Mouse (Mus musculus): Measurements from ENCODE around the gene Adam11.

Gene Adam11

GRCm38 (mm10) chr11:102753591-102754324, 7.5 kb upstream of the Adam11 start:
- in situ Hi-C loops (cut with MboI, MseI), result no loop called here

DNA sequence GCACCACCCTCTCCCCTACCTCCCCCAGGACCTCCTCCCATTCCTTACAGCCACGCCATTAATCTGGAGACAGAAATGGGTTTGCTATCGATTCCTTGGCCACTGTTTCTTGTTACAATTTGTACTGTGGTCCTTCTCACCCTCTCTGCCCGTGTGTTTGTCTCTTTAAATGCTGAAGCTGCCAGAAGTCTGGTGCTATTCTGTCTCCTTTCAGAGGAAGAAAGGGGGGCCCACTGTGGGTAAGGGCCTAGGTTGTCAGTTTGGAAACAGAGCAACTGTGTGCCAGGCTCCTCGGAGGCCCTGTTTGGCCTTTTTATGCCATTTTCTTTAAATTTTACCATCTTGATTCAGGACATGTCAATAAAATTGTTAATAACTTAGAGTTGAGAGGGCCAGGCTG, 6.8 kb upstream of the Adam11 start:
- in situ Hi-C loops (cut with MboI, MseI), result no loop called here

DNA sequence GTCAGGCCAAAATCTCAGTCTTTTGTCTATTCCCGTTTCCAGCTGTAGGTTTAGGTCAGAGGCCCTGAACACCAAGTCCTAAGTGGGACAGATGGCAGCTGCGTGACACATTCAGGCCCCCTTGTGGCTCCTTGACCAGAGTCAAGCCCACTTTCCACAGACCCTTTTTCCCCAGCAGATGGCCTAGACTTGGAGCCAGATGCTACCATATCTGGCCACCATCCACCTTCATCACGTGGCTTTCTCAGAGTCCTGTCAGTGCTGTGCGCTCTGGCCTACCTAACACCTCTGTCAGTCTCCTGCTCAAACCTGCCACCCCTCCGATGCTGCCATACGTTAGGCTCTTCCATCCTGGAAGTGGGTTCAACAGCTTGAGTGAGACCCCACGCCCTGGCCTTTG, 5.8 kb upstream of the Adam11 start:
- in situ Hi-C loops (cut with MboI, MseI), result no loop called here

GRCm38 (mm10) chr11:102758977-102759376, 2.3 kb upstream of the Adam11 start:
- in situ Hi-C loops (cut with MboI, MseI), result no loop called here

DNA sequence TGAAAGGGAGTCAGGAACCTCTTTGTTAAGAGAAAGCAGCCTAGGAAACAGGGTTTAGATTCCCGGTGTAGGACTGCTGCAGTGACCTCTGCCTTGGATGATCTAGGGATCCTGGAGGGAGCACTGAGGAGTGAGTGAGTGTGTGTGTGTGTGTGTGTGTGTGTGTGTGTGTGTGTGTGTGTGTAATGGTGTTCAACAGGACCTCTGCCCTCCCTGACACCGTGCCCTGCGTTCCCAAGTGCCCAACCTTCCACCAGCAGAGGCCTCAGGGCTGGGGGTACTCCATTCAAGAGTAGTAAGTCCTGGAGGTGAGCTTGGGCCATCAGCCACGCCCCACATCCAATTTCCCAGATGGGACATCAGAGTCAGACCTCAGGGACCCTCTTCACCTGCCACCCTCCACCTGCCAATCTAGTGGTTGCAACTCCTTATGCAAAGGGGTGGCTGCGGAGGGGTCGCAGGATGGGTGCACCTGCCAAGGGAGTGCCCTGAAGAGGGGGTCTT, 382 bp upstream of the Adam11 start:
- in situ Hi-C loops (cut with MboI, MseI), result no loop called here

GRCm38 (mm10) chr11:102762248-102762647, 1.0 kb downstream of the Adam11 start:
- in situ Hi-C loops (cut with MboI, MseI), result no loop called here

DNA sequence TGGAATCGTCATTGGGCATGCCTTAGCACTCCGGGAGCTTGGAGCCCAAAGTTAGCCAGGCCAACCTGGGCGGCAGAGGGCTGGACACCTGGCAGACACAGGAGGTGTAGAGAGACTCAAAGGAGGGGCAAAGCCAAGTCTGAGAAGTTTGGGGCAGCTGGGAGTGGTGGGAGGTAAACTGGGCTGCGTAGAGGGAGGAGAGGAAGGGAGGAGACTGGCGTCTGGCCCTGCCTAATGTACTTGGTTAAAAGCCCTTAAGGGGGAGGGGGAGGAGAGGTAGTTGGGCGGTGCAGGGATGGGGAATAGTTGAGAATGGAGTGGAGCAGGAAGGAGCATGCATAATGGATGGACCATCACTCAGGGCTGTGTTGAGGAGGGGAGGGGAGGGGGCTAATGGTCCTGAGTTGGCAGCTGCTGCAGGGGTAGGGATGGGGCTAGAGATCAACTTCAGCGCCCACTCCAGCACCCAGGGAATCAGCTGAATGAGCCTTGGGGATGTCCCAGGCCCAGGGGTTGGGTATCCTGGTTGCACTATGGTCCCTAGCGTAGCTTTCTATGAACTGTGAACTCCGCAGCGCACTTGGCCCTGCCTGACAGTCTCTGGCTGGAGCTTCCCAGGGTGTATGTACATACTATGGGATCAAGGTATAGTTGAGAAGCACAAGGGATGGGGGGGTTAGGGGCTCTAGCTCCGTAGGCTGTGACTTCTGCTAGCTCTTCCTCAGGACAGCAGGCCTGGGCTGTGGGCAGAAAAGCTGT, 1.9 kb downstream of the Adam11 start:
- in situ Hi-C loops (cut with MboI, MseI), result no loop called here

GRCm38 (mm10) chr11:102765416-102765815, 4.2 kb downstream of the Adam11 start:
- in situ Hi-C loops (cut with MboI, MseI), result no loop called here

DNA sequence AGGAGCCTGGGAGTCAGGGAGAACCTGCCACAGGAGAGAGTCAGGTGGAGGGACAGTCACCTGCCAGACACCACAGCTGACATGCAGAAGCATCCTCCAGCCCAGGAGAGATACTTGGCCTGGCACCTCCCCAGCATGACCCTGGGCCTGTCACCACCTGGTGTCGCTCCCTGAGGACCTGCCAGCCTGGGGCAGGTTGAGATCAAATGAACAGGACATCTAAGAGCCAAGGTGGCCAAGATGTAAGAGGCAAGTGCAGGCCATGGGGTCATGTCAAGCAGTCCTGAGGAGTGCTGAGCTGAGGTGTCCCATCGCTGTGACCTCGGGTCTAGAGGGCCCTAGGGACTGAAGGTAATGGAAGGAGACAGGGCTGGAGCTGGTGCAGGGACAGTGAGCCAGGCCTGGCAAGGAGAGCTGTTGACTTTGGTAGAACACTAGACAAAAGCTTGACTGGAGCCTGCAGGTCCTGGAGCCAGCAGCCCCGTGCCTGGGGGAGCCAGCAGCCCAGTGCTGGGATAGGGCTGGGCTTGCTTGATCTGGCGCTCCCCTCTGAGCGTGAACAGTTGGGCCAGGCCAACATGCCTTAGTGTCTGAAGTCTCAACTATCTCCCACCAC, 5.9 kb downstream of the Adam11 start:
- in situ Hi-C loops (cut with MboI, MseI), result no loop called here

DNA sequence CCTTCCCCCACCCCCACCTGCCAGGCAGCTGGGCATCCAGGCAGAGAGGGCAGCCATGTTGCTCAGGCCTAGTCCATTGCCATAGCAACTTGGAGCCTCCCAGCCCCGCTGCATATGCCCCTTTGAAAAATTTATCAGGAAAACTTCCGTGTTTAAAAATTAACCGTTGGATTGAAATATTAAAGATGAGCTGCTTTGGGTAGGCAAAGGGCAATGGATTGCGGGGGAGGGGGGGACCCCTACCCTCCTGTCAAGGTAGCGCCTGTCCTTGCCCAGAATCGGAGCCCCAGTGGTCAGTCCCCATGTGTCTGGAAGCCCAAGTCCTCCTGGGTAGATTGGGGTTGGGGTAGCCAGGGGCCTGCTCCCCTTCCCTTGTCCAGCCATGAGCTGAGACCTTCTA, 7.9 kb downstream of the Adam11 start:
- in situ Hi-C loops (cut with MboI, MseI), result no loop called here

GRCm38 (mm10) chr11:102769993-102770661, 8.9 kb downstream of the Adam11 start:
- in situ Hi-C loops (cut with MboI, MseI), result no loop called here

- in situ Hi-C loops (cut with MboI, MseI), result no loop called here
Measured at GRCm38 (mm10) chr11:102770662-102771435, 9.6 kb downstream of the Adam11 start.

- in situ Hi-C loops (cut with MboI, MseI), result no loop called here
Measured at GRCm38 (mm10) chr11:102771916-102772714, 10.9 kb downstream of the Adam11 start.

GRCm38 (mm10) chr11:102772771-102773700, 11.8 kb downstream of the Adam11 start:
- in situ Hi-C loops (cut with MboI, MseI), result no loop called here

DNA sequence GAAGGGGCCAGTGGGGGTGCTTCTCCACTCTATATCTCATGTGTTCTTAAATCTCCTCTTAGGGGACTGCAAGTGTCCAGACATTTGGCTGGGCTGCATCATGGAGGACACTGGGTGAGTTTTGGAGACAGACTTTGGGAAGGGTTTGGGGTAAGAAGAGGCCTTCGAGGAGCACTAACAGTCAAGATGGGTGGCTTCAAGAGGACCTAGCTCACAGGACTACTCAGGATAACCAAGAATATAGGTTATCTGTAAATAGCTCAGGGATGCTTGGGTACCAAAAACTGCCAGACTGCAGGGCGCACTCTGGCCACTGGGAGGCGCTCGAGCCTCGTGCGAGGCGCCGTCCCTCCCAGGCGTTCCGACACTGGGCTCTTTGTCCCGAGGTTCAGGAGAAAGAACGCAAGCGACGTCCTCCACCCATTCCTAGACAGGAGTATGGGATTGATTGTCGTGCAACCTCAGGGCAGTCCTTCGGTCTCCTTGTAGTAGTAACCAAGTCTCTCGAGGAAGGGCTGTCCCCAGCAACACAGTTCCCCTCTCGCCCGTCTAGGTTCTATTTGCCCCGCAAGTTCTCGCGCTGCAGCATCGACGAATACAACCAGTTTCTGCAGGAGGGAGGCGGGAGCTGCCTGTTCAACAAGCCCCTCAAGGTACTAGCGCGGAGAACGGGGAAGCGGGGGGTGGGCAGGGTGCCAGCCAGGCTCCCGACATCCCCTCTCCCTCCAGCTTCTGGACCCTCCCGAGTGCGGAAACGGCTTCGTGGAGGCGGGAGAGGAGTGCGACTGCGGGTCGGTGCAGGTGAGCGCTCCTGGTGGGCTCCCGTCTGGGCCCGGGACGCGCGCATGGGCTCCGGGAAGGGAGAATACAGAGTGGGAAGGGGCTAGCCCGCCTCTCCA, 12.7 kb downstream of the Adam11 start:
- in situ Hi-C loops (cut with MboI, MseI), result no loop called here

DNA sequence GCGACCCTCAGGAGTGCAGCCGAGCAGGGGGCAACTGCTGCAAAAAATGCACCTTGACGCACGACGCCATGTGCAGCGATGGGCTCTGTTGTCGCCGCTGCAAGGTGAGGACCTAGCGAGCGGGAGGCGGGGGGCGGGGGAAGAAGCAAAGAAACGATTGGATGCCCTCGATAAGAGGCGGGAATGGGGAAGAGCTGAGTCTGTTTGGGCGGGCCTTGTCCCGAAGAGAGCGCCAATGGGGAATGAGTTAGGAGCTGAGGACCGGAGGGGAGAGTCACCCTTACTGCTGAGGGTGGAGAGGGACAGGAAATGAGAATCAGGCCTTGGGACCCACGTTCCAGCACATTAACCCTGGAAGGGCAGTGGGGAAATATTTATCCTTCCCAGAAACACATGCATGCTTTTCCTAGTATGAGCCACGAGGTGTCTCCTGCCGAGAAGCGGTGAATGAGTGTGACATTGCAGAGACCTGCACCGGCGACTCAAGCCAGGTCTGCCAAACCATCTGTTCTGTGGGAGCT, 13.4 kb downstream of the Adam11 start:
- in situ Hi-C loops (cut with MboI, MseI), result loop anchor here (5.0 kb wide), 1 partner anchor 88 kb away; no protein-coding TSS in a partner anchor

GRCm38 (mm10) chr11:102777598-102777997, 16.4 kb downstream of the Adam11 start:
- in situ Hi-C loops (cut with MboI, MseI), result loop anchor here (5.0 kb wide), 1 partner anchor 85 kb away; no protein-coding TSS in a partner anchor

- in situ Hi-C loops (cut with MboI, MseI), result loop anchor here (5.0 kb wide), 1 partner anchor 84 kb away; no protein-coding TSS in a partner anchor
Measured at GRCm38 (mm10) chr11:102778165-102778564, 16.9 kb downstream of the Adam11 start.
